Mouse (Mus musculus) CH12.LX (cell line): ENCODE results near the gene Tvp23a. TPM values are rescaled to one million over a fixed set of nuclear protein-coding genes. Genes with fewer than 3 reads are reported as not detected.

ENCODE experiments used
- DNase-seq: peaks from one replicate; pipeline ENCODE4 v3.0.0-alpha.2; 2013; ENCODE audit errors: extremely low read depth
- H3K27ac ChIP-seq: 2 replicates; pipeline ENCODE4 v1.5.1; 2012; ENCODE audit warnings: low read depth, mild to moderate bottlenecking, control low read depth, moderate library complexity; ENCODE audit not compliant: insufficient read depth
- H3K27me3 ChIP-seq: replicated peaks from 2 replicates; pipeline ENCODE3; 2012; ENCODE audit warnings: inconsistent platforms
- H3K36me3 ChIP-seq, 2 experiments: replicated peaks in 1 of 2; 2 replicates each; pipeline versions ENCODE3 to v1.6.1; 2012; ENCODE audit warnings: inconsistent platforms in 1 of 2, low read length in 1 of 2, mild to moderate bottlenecking in 1 of 2, mixed read lengths in 1 of 2, moderate library complexity in 1 of 2; ENCODE audit not compliant: control insufficient read depth in 1 of 2, insufficient read depth in 1 of 2
- H3K4me1 ChIP-seq, 2 experiments: 2 replicates each; pipeline ENCODE4 v1.6.1; 2012; ENCODE audit warnings: inconsistent platforms in 1 of 2, moderate library complexity in 1 of 2; ENCODE audit not compliant: insufficient read depth in 2 of 2, control insufficient read depth in 1 of 2
- H3K4me2 ChIP-seq: 2 replicates; pipeline ENCODE4 v1.6.1; 2012; ENCODE audit warnings: low read depth, mild to moderate bottlenecking, control low read depth; ENCODE audit not compliant: poor library complexity, insufficient read depth, severe bottlenecking
- H3K4me3 ChIP-seq, 3 experiments: fragments of 150-350 bp in 1 of 3; sonication (generic) in 1 of 3; replicated peaks in 1 of 3; 2 replicates each; pipeline versions ENCODE3 to v1.5.1; 2011 to 2012; ENCODE audit warnings: low read depth in 2 of 3, low read length in 2 of 3, mild to moderate bottlenecking in 2 of 3, moderate library complexity in 2 of 3, control low read depth in 1 of 3, improper control_type of control experiment in 1 of 3, inconsistent platforms in 1 of 3, mixed read lengths in 1 of 3; ENCODE audit not compliant: poor library complexity in 1 of 3
- H3K79me2 ChIP-seq: replicated peaks from 2 replicates; pipeline ENCODE4 v1.6.1; 2012; ENCODE audit warnings: mild to moderate bottlenecking, moderate library complexity; ENCODE audit not compliant: control insufficient read depth, poor library complexity, insufficient read depth, severe bottlenecking; ENCODE audit errors: extremely low read depth
- H3K9ac ChIP-seq: 2 replicates; pipeline ENCODE4 v1.6.1; 2012; ENCODE audit warnings: low read depth, mild to moderate bottlenecking, control low read depth, moderate library complexity; ENCODE audit not compliant: insufficient read depth
- H3K9me3 ChIP-seq: replicated peaks from 2 replicates; pipeline ENCODE3; 2012; ENCODE audit warnings: low read length, inconsistent platforms, mixed read lengths
- BHLHE40 ChIP-seq: IDR thresholded peaks from 2 replicates; pipeline ENCODE4 v1.6.1; 2011; ENCODE audit warnings: mild to moderate bottlenecking, low read depth, low read length, improper control_type of control experiment
- CHD1 ChIP-seq: IDR thresholded peaks from 2 replicates; pipeline ENCODE4 v1.6.1; 2012; ENCODE audit warnings: low read depth, low read length, improper control_type of control experiment, inconsistent platforms
- CHD2 ChIP-seq: IDR thresholded peaks from 2 replicates; pipeline ENCODE4 v1.6.1; 2011; ENCODE audit warnings: low read length, improper control_type of control experiment
- CTCF ChIP-seq, 2 experiments: IDR thresholded peaks in 1 of 2; conservative IDR thresholded peaks in 1 of 2; 2 replicates each; pipeline ENCODE4 v1.5.1; 2011 to 2012; ENCODE audit warnings: low read depth in 2 of 2, low read length in 2 of 2, improper control_type of control experiment in 1 of 2, inconsistent platforms in 1 of 2, mild to moderate bottlenecking in 1 of 2, moderate library complexity in 1 of 2
- E2F4 ChIP-seq: IDR thresholded peaks from 2 replicates; pipeline ENCODE4 v1.6.1; 2011; ENCODE audit warnings: low read depth, low read length, improper control_type of control experiment; ENCODE audit not compliant: insufficient replicate concordance
- ELF1 ChIP-seq: IDR thresholded peaks from 2 replicates; pipeline ENCODE4 v1.6.1; 2014; ENCODE audit warnings: low read depth, mild to moderate bottlenecking, inconsistent platforms, low read length, improper control_type of control experiment
- ETS1 ChIP-seq: conservative IDR thresholded peaks from 2 replicates; pipeline ENCODE4 v1.6.1; 2012; ENCODE audit warnings: low read depth, mild to moderate bottlenecking, inconsistent platforms, low read length, improper control_type of control experiment, moderate library complexity
- GABPA ChIP-seq: IDR thresholded peaks from 2 replicates; pipeline ENCODE4 v1.6.1; 2012; ENCODE audit warnings: low read depth, low read length, improper control_type of control experiment, inconsistent platforms; ENCODE audit not compliant: insufficient replicate concordance
- HCFC1 ChIP-seq: IDR thresholded peaks from 2 replicates; pipeline ENCODE4 v1.6.1; 2012; ENCODE audit warnings: low read depth, mild to moderate bottlenecking, inconsistent platforms, low read length, improper control_type of control experiment
- IRF4 ChIP-seq: IDR thresholded peaks from 2 replicates; pipeline ENCODE4 v1.6.1; 2014; ENCODE audit warnings: low read depth, mild to moderate bottlenecking, inconsistent platforms, low read length, improper control_type of control experiment
- JUN ChIP-seq: IDR thresholded peaks from 2 replicates; pipeline ENCODE4 v1.6.1; 2011; ENCODE audit warnings: low read depth, mild to moderate bottlenecking, low read length, improper control_type of control experiment, moderate library complexity; ENCODE audit not compliant: insufficient read depth
- JUND ChIP-seq: conservative IDR thresholded peaks from 2 replicates; pipeline ENCODE4 v1.6.1; 2011; ENCODE audit warnings: low read depth, low read length, improper control_type of control experiment
- KAT2A ChIP-seq: IDR thresholded peaks from 2 replicates; pipeline ENCODE4 v1.6.1; 2012; ENCODE audit warnings: low read length, improper control_type of control experiment, inconsistent platforms; ENCODE audit not compliant: insufficient replicate concordance
- MAFK ChIP-seq: IDR thresholded peaks from 2 replicates; pipeline ENCODE4 v1.6.1; 2011; ENCODE audit warnings: low read length, improper control_type of control experiment; ENCODE audit not compliant: insufficient replicate concordance
- MAX ChIP-seq: IDR thresholded peaks from 2 replicates; pipeline ENCODE4 v1.6.1; 2011; ENCODE audit warnings: low read length, improper control_type of control experiment
- MAZ ChIP-seq: IDR thresholded peaks from 2 replicates; pipeline ENCODE4 v1.6.1; 2012; ENCODE audit warnings: low read depth, mild to moderate bottlenecking, inconsistent platforms, low read length, improper control_type of control experiment, moderate library complexity
- MEF2A ChIP-seq: IDR thresholded peaks from 2 replicates; pipeline ENCODE4 v1.6.1; 2014; ENCODE audit warnings: low read depth, mild to moderate bottlenecking, inconsistent platforms, low read length, improper control_type of control experiment, borderline replicate concordance
- MYC ChIP-seq: IDR thresholded peaks from 2 replicates; pipeline ENCODE4 v1.6.1; 2011; ENCODE audit warnings: low read depth, mild to moderate bottlenecking, improper control_type of control experiment, low read length
- NRF1 ChIP-seq: IDR thresholded peaks from 2 replicates; pipeline ENCODE4 v1.6.1; 2014; ENCODE audit warnings: low read depth, mild to moderate bottlenecking, inconsistent platforms, low read length, improper control_type of control experiment, moderate library complexity
- PAX5 ChIP-seq: IDR thresholded peaks from 2 replicates; pipeline ENCODE4 v1.6.1; 2012; ENCODE audit warnings: low read length, inconsistent platforms, mixed read lengths
- POLR2A ChIP-seq: IDR thresholded peaks from 2 replicates; pipeline ENCODE4 v1.6.1; 2011; ENCODE audit warnings: low read depth, mild to moderate bottlenecking, improper control_type of control experiment, low read length
- POLR2AphosphoS2 ChIP-seq: IDR thresholded peaks from 2 replicates; pipeline ENCODE4 v1.6.1; 2011; ENCODE audit warnings: low read depth, low read length, improper control_type of control experiment
- RAD21 ChIP-seq: IDR thresholded peaks from 2 replicates; pipeline ENCODE4 v1.6.1; 2011; ENCODE audit warnings: low read depth, mild to moderate bottlenecking, low read length, improper control_type of control experiment, moderate library complexity
- RCOR1 ChIP-seq: conservative IDR thresholded peaks from 2 replicates; pipeline ENCODE4 v1.6.1; 2012; ENCODE audit warnings: low read depth, mild to moderate bottlenecking, inconsistent platforms, low read length, improper control_type of control experiment
- SIN3A ChIP-seq: IDR thresholded peaks from 2 replicates; pipeline ENCODE4 v1.6.1; 2012; ENCODE audit warnings: low read length, improper control_type of control experiment, inconsistent platforms
- SMC3 ChIP-seq: IDR thresholded peaks from 2 replicates; pipeline ENCODE4 v1.6.1; 2011; ENCODE audit warnings: low read depth, low read length, improper control_type of control experiment
- TCF12 ChIP-seq: IDR thresholded peaks from 2 replicates; pipeline ENCODE4 v1.6.1; 2014; ENCODE audit warnings: low read depth, mild to moderate bottlenecking, inconsistent platforms, low read length, improper control_type of control experiment
- UBTF ChIP-seq: IDR thresholded peaks from 2 replicates; pipeline ENCODE4 v1.6.1; 2012; ENCODE audit warnings: low read depth, mild to moderate bottlenecking, inconsistent platforms, low read length, improper control_type of control experiment, moderate library complexity
- USF1 ChIP-seq: IDR thresholded peaks from 2 replicates; pipeline ENCODE4 v1.6.1; 2014; ENCODE audit warnings: low read depth, mild to moderate bottlenecking, inconsistent platforms, low read length, improper control_type of control experiment
- USF2 ChIP-seq: conservative IDR thresholded peaks from 2 replicates; pipeline ENCODE4 v1.6.1; 2011; ENCODE audit warnings: low read depth, low read length, improper control_type of control experiment
- ZC3H11A ChIP-seq: IDR thresholded peaks from 2 replicates; pipeline ENCODE4 v1.6.1; 2012; ENCODE audit warnings: low read depth, mild to moderate bottlenecking, inconsistent platforms, low read length, improper control_type of control experiment
- ZKSCAN1 ChIP-seq: IDR thresholded peaks from 2 replicates; pipeline ENCODE4 v1.6.1; 2012; ENCODE audit warnings: low read depth, inconsistent platforms, low read length, improper control_type of control experiment, borderline replicate concordance
- ZMIZ1 ChIP-seq: IDR thresholded peaks from 2 replicates; pipeline ENCODE4 v1.6.1; 2012; ENCODE audit warnings: low read depth, mild to moderate bottlenecking, inconsistent platforms, low read length, improper control_type of control experiment
- ZNF384 ChIP-seq: IDR thresholded peaks from 2 replicates; pipeline ENCODE4 v1.6.1; 2012; ENCODE audit warnings: low read depth, low read length, improper control_type of control experiment, inconsistent platforms
- dilution Hi-C: fragments of 300-500 bp; cut with MboI; formaldehyde crosslinking; loops from 2 replicates; pipeline ENCODE4 v1.14.3; 2020; ENCODE audit warnings: low sequenced_read_pairs; ENCODE audit not compliant: extremely low pct_unique_long_range_greater_than_20kb, extremely low pct_ligation_motif_present
- in situ Hi-C: fragments of 300-500 bp; cut with MboI; formaldehyde crosslinking; loops from 3 replicates; pipeline ENCODE4 v1.14.3; 2019; ENCODE audit warnings: low sequenced_read_pairs, low pct_ligation_motif_present, low pct_unique_long_range_greater_than_20kb, mixed read lengths
- polyA plus RNA-seq: library from polyadenylated mRNA; unstranded; fragments of >175 nt; gene quantifications from 2 replicates; pipeline ENCODE4 v1.2.1, GENCODE M21; 2012; ENCODE audit warnings: low read depth; ENCODE audit not compliant: insufficient read length
- total RNA-seq, 2 experiments: library from RNA; depleted of rRNA; stranded (reverse); fragments of 300-350 nt in 1 of 2; fragments of >200 nt in 1 of 2; gene quantifications; 2 replicates each; pipeline ENCODE4 v1.2.3; 2012 to 2014

Tvp23a gene
- total and polyA plus RNA-seq, 3 experiments, result 0.68 to 1.8 TPM; not detected in 1

DNA sequence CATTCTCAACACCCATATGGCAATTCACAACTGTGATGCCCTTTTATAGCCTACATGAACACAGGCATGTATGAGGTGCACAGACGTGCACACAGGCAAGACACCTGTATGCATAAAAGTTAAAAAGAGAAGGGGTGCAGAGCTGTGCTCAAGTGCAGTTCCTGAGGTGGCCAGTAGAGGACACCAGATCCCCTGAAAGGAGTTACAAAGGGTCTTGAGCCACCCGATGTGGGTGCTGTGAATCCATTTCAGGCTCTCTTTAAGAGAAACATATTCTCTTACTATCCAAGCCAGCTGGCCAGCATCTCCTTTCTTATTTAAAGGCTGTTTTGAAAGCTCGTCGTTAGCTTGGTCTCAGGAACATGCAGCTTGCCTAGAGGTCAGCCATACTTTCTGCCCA lies 30.3 kb downstream of the Tvp23a start:
- Histone ChIP-seq H3K36me3 (peaks cover 81 to 90% of the 10 kb centered on the region in 2 experiments), H3K79me2 (peaks cover 14% of the 10 kb centered on the region), H3K4me2 (no peak overlapping the region), H3K9ac (no peak overlapping the region), H3K4me1 (peaks cover 31 to 94% of the 10 kb centered on the region in 2 experiments), H3K9me3 (peaks cover 7% of the 10 kb centered on the region), H3K27me3 (no peaks in the 10 kb centered on the region), H3K27ac (0 out of 2 replicates have a peak overlapping the region, but pooled peaks have one; percentile 40), H3K4me3 (no peak overlapping the region)
- in situ Hi-C loops, result loop anchor here (5.0 kb wide), 1 partner anchor 100 kb away; no protein-coding TSS in a partner anchor
- dilution Hi-C loops, result no loop called here
- TF ChIP-seq POLR2AphosphoS2, result no peak; the same call in 1 of the 2 replicates
- no peak for TF ChIP-seq BHLHE40
- no peak for TF ChIP-seq ZKSCAN1
- no peak for TF ChIP-seq GABPA
- no peak for TF ChIP-seq E2F4
- no peak for TF ChIP-seq HCFC1
- TF ChIP-seq PAX5, result no peak
- no peak for TF ChIP-seq SIN3A
- no peak; the same call in 1 of the 2 replicates for TF ChIP-seq IRF4
- peak; percentile 69 for TF ChIP-seq SMC3
- no peak for TF ChIP-seq NRF1
- no peak for TF ChIP-seq USF2
- TF ChIP-seq UBTF, result no peak
- TF ChIP-seq CHD1, result no peak
- 0 out of 2 replicates have a peak, but pooled peaks have one; percentile 11 for TF ChIP-seq TCF12
- no peak for TF ChIP-seq ZC3H11A
- TF ChIP-seq MYC, result 0 out of 2 replicates have a peak, but pooled peaks have one; percentile 16
- TF ChIP-seq MAX, result no peak
- TF ChIP-seq MAFK, result no peak
- TF ChIP-seq JUN, result no peak
- TF ChIP-seq KAT2A, result no peak
- no peak for TF ChIP-seq ELF1
- TF ChIP-seq ZMIZ1, result no peak
- TF ChIP-seq USF1, result no peak
- no peak for TF ChIP-seq POLR2A
- peak; percentile 66 for TF ChIP-seq RAD21
- no peak for TF ChIP-seq CHD2
- TF ChIP-seq ZNF384, result no peak
- TF ChIP-seq CTCF (conservative IDR thresholded peaks at IDR 0.05 in 1 of 2, IDR thresholded peaks at IDR 0.05 in 1 of 2; ENCODE audit: low read depth in 2 of 2, low read length in 2 of 2), result peak; percentile 71 to 99
- TF ChIP-seq ETS1, result no peak
- TF ChIP-seq RCOR1, result no peak; the same call in 1 of the 2 replicates
- TF ChIP-seq MAZ, result no peak
- 0 out of 2 replicates have a peak, but pooled peaks have one; percentile 20 for TF ChIP-seq MEF2A
- no peak for TF ChIP-seq JUND
- TF ChIP-seq, all 38 proteins: peak for 6
- no peak for DNase-seq
